Comparison of ENCODE assay signal across 11 mouse cellular contexts in the genomic region with DNA sequence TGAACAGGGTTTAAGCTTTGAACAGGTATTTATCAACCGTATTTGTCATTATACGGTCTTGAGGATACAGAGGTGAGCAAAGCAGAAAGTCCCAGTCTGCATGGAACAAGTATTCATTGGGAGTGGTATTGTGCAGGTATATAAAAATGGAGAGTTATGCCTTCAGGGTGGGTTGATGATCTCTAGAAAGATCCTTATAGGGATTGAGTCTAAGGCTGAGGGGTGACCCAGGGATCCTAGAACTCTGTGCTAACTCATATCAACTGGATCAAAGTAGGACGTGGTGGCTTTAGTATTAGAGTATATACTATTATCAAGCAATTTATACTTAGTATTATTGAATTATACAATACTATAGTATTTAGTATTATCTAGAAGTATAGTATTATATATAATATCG.
DNase-seq lines count a peak whose midpoint lies in the region; ATAC-seq and TF ChIP-seq lines count a peak whose summit lies in the region.
"Had no signal": no experiment of that assay in that cellular context is flagged by ENCODE, and none has a peak within 500 bp of the region (broad histone marks: within the 10 kb centered on the region; RNA-seq: fewer than 3 reads in every experiment).

No protein-coding gene starts in this region.

- H3K4me2 ChIP-seq in heart, embryonic 12.5 days, result peak overlapping the region; percentile 69; the same call in 1 of the 2 replicates
- H3K4me2 ChIP-seq in embryonic facial prominence, embryonic 15.5 days (replicated peaks), result peak overlapping the region; percentile 45
- peak overlapping the region; percentile 51 for H3K4me2 ChIP-seq in hindbrain, embryonic 14.5 days (replicated peaks)
- H3K4me2 ChIP-seq in midbrain, embryonic 13.5 days (replicated peaks), result peak overlapping the region; percentile 55; the same call in 1 of the 2 replicates

- no peak for TF ChIP-seq POLR2A in heart, adult 2 months (IDR thresholded peaks at IDR 0.05; ENCODE audit: insufficient read depth, low read depth, low read length)

- no peak overlapping the region for H3K27ac ChIP-seq in heart, embryonic 12.5 days (ENCODE audit: poor library complexity, severe bottlenecking)
- H3K27ac ChIP-seq in heart, adult 2 months, result no peak overlapping the region
- H3K27ac ChIP-seq in embryonic facial prominence, embryonic 15.5 days (replicated peaks), result no peak overlapping the region
- H3K27ac ChIP-seq in hindbrain, embryonic 14.5 days, result peak overlapping the region; percentile 33
- peak overlapping the region; percentile 70 for H3K27ac ChIP-seq in midbrain, embryonic 13.5 days
- H3K27ac ChIP-seq: liver, embryonic 14.5 days had no signal

- H3K36me3 ChIP-seq in heart, embryonic 12.5 days, result no peaks in the 10 kb centered on the region
- H3K36me3 ChIP-seq in heart, adult 2 months (ENCODE audit: control insufficient read depth, insufficient read depth, low read length), result no peaks in the 10 kb centered on the region
- no peaks in the 10 kb centered on the region for H3K36me3 ChIP-seq in embryonic facial prominence, embryonic 15.5 days
- H3K36me3 ChIP-seq in hindbrain, embryonic 14.5 days (replicated peaks; ENCODE audit: control insufficient read depth, insufficient read depth), result no peaks in the 10 kb centered on the region
- no peaks in the 10 kb centered on the region for H3K36me3 ChIP-seq in midbrain, embryonic 13.5 days

- no peak for ATAC-seq in heart, embryonic 12.5 days (ENCODE audit: insufficient number of reproducible peaks, low FRiP score)
- no peak for ATAC-seq in embryonic facial prominence, embryonic 15.5 days (ENCODE audit: insufficient number of reproducible peaks, low FRiP score, low TSS enrichment, low read depth)
- ATAC-seq in hindbrain, embryonic 14.5 days (ENCODE audit: low FRiP score), result peak; percentile 22; the same call in 1 of the 2 replicates
- ATAC-seq in midbrain, embryonic 13.5 days, result peak; percentile 48

- H3K79me2 ChIP-seq in heart, adult 2 months (replicated peaks; ENCODE audit: control insufficient read depth, insufficient read depth, low read length), result no peaks in the 10 kb centered on the region

- no peaks in the 10 kb centered on the region for H3K9me3 ChIP-seq in heart, embryonic 12.5 days (replicated peaks)
- H3K9me3 ChIP-seq in embryonic facial prominence, embryonic 15.5 days (replicated peaks), result no peaks in the 10 kb centered on the region
- no peaks in the 10 kb centered on the region for H3K9me3 ChIP-seq in hindbrain, embryonic 14.5 days (ENCODE audit: control insufficient read depth, low read length)
- no peaks in the 10 kb centered on the region for H3K9me3 ChIP-seq in midbrain, embryonic 13.5 days

- no peak overlapping the region for H3K9ac ChIP-seq in heart, embryonic 12.5 days
- H3K9ac ChIP-seq in heart, adult 2 months (ENCODE audit: low read depth, low read length), result no peak overlapping the region
- H3K9ac ChIP-seq in embryonic facial prominence, embryonic 15.5 days, result no peak overlapping the region
- H3K9ac ChIP-seq in hindbrain, embryonic 14.5 days, result no peak overlapping the region
- H3K9ac ChIP-seq in midbrain, embryonic 13.5 days (replicated peaks), result no peak overlapping the region
- H3K9ac ChIP-seq: liver, embryonic 14.5 days had no signal

- intact Hi-C loops in heart, adult 2 months (cut with DNase I), result no loop called here

- TF ChIP-seq EP300 in heart, adult 2 months (IDR thresholded peaks at IDR 0.05; ENCODE audit: insufficient read depth, low read depth, low read length), result no peak

- no peak for DNase-seq in heart, adult 2 months
- no peak for DNase-seq in hindbrain, embryonic 14.5 days (ENCODE audit: low spot score)
- DNase-seq in adrenal gland, postnatal 36 days, result no peak
- DNase-seq in Muller cell, postnatal 12 days (ENCODE audit: inconsistent ontology term), result no peak
- DNase-seq in lung, adult 18-20 months, result no peak
- DNase-seq: gastrocnemius, postnatal 36 days; kidney, adult 11 months had no signal

- TF ChIP-seq CTCF in heart, adult 2 months (IDR thresholded peaks at IDR 0.05), result no peak

- peaks cover 27% of the 10 kb centered on the region for H3K4me1 ChIP-seq in heart, embryonic 12.5 days (replicated peaks)
- H3K4me1 ChIP-seq in heart, adult 2 months (ENCODE audit: control insufficient read depth, insufficient read depth, low read length), result no peaks in the 10 kb centered on the region
- no peaks in the 10 kb centered on the region for H3K4me1 ChIP-seq in embryonic facial prominence, embryonic 15.5 days
- peaks cover 7% of the 10 kb centered on the region for H3K4me1 ChIP-seq in hindbrain, embryonic 14.5 days (replicated peaks; ENCODE audit: control insufficient read depth, insufficient read depth, low read length)
- H3K4me1 ChIP-seq in midbrain, embryonic 13.5 days (replicated peaks), result peaks cover 19% of the 10 kb centered on the region

- no peaks in the 10 kb centered on the region for H3K27me3 ChIP-seq in heart, embryonic 12.5 days (replicated peaks)
- H3K27me3 ChIP-seq in heart, adult 2 months (ENCODE audit: control insufficient read depth, insufficient read depth, low read length), result no peaks in the 10 kb centered on the region
- H3K27me3 ChIP-seq in embryonic facial prominence, embryonic 15.5 days, result no peaks in the 10 kb centered on the region
- no peaks in the 10 kb centered on the region for H3K27me3 ChIP-seq in hindbrain, embryonic 14.5 days (ENCODE audit: control insufficient read depth, insufficient read depth, low read length)
- H3K27me3 ChIP-seq in midbrain, embryonic 13.5 days, result no peaks in the 10 kb centered on the region

- 85% methylated on average over 4 of the region's 4 CpGs for WGBS in heart, embryonic 12.5 days
- WGBS in heart, adult 2 months, result 93% methylated on average over 4 of the region's 4 CpGs
- WGBS in embryonic facial prominence, embryonic 15.5 days, result 86% methylated on average over 4 of the region's 4 CpGs
- 82% methylated on average over 4 of the region's 4 CpGs for WGBS in hindbrain, embryonic 14.5 days
- 78% methylated on average over 4 of the region's 4 CpGs for WGBS in midbrain, embryonic 13.5 days

- H3K4me3 ChIP-seq in heart, embryonic 12.5 days, result no peak overlapping the region
- H3K4me3 ChIP-seq in heart, adult 2 months, result no peak overlapping the region
- no peak overlapping the region for H3K4me3 ChIP-seq in embryonic facial prominence, embryonic 15.5 days (replicated peaks)
- H3K4me3 ChIP-seq in hindbrain, embryonic 14.5 days (replicated peaks; ENCODE audit: low read length), result no peak overlapping the region
- H3K4me3 ChIP-seq in midbrain, embryonic 13.5 days (replicated peaks), result peak overlapping the region; percentile 41

Comparison
In these comparisons a context has a peak if more than half of its experiments do, and no peak if none do; other contexts are left out.
1. ATAC-seq: peak in hindbrain, embryonic 14.5 days (single experiment) and midbrain, embryonic 13.5 days (single experiment); none in heart, embryonic 12.5 days (single experiment) and embryonic facial prominence, embryonic 15.5 days (single experiment).
2. H3K27ac ChIP-seq: peak in hindbrain, embryonic 14.5 days (single experiment) and midbrain, embryonic 13.5 days (single experiment); none in heart, embryonic 12.5 days (single experiment), heart, adult 2 months (single experiment) and embryonic facial prominence, embryonic 15.5 days (single experiment).
3. Peak in every context shown above with its lines, with median percentiles within 50 percentile points of each other: H3K4me2 ChIP-seq.